Mouse (Mus musculus): ENCODE measurements around the gene Gm10322.

- TF ChIP-seq CTCF (IDR thresholded peaks at IDR 0.05; ENCODE audit: control insufficient read depth, insufficient read depth, insufficient read length) (no peak), MYOD1 (IDR thresholded peaks at IDR 0.05; ENCODE audit: control insufficient read depth, insufficient read length, low read depth) (no peak), CEBPB (IDR thresholded peaks at IDR 0.05; ENCODE audit: low read depth) (no peak), MYOG (IDR thresholded peaks at IDR 0.05; ENCODE audit: control insufficient read depth, extremely low read depth, insufficient read length) (no peak)
Observed at GRCm38 (mm10) chr10:59623496-59623895, 7.6 kb downstream of the Gm10322 start.

All from C2C12 (cell line).